Mouse (Mus musculus) testis, adult 2 months (tissue): ENCODE measurements around the gene Plscr3. TPM values are rescaled to one million over a fixed set of nuclear protein-coding genes. Genes with fewer than 3 reads are reported as not detected.

ENCODE experiments used
- H3K27ac ChIP-seq: fragments of 200-500 bp; 2 replicates; pipeline ENCODE4 v1.5.1; 2012; ENCODE audit warnings: low read depth, low read length; ENCODE audit not compliant: control insufficient read depth, insufficient read depth
- H3K27me3 ChIP-seq: fragments of 200-500 bp; 2 replicates; pipeline ENCODE4 v1.6.1; 2012; ENCODE audit warnings: mild to moderate bottlenecking, low read length, moderate library complexity; ENCODE audit not compliant: control insufficient read depth, insufficient read depth
- H3K36me3 ChIP-seq: fragments of 200-500 bp; 2 replicates; pipeline ENCODE4 v1.6.1; 2012; ENCODE audit warnings: mild to moderate bottlenecking, low read length; ENCODE audit not compliant: control insufficient read depth, insufficient read depth
- H3K4me1 ChIP-seq: fragments of 200-500 bp; 2 replicates; pipeline ENCODE4 v1.6.1; 2012; ENCODE audit warnings: low read length; ENCODE audit not compliant: control insufficient read depth, insufficient read depth
- H3K4me3 ChIP-seq: fragments of 200-500 bp; 2 replicates; pipeline ENCODE4 v1.5.1; 2012; ENCODE audit warnings: low read depth, mild to moderate bottlenecking, low read length, moderate library complexity, mixed read lengths; ENCODE audit not compliant: control insufficient read depth
- CTCF ChIP-seq: fragments of 200-500 bp; IDR thresholded peaks from 2 replicates; pipeline ENCODE4 v1.5.1; 2012; ENCODE audit warnings: low read depth, mild to moderate bottlenecking, inconsistent platforms, low read length, moderate library complexity; ENCODE audit not compliant: control insufficient read depth, insufficient read depth, insufficient replicate concordance
- POLR2A ChIP-seq: fragments of 200-500 bp; IDR thresholded peaks from 2 replicates; pipeline ENCODE4 v1.6.1; 2012; ENCODE audit warnings: low read depth, mild to moderate bottlenecking, inconsistent platforms, low read length, moderate library complexity; ENCODE audit not compliant: control insufficient read depth
- polyA plus RNA-seq: library from polyadenylated mRNA; depleted of rRNA; stranded (reverse); fragments of >200 nt; gene quantifications from 2 replicates; pipeline ENCODE4 v1.2.3, GENCODE M21; 2012

The Plscr3 gene
- polyA plus RNA-seq, 1 experiment, result 6.5 TPM

- H3K4me1 ChIP-seq, result peaks cover 7% of the 10 kb centered on the region
- H3K4me3 ChIP-seq, result no peak overlapping the region
- TF ChIP-seq CTCF, result no peak
- no peaks in the 10 kb centered on the region for H3K36me3 ChIP-seq
- H3K27ac ChIP-seq, result no peak overlapping the region
- no peaks in the 10 kb centered on the region for H3K27me3 ChIP-seq
Measured at GRCm38 (mm10) chr11:69871822-69872221, 25.6 kb downstream of the Plscr3 start.

DNA sequence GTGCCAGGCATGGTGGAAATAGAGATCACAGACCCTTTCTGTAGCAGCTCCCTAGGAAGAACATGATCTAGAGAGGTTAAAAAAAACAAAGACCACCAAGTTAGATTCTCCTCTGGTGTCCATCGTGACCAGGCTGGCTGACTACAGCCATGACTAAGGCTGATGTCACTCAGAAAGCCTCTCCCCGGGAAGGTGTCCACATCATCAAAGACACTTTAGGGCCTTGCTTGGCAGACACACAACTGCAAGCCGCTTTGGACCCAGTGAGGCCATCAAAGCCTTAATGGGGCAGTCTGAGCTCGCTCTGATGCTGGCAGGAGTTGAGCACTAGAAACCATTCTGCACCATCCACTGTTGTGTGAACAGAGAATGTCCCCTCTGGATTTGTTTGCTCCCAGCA, 26.3 kb downstream of the Plscr3 start:
- Histone ChIP-seq H3K27me3 (no peaks in the 10 kb centered on the region), H3K4me1 (peaks cover 10% of the 10 kb centered on the region), H3K27ac (no peak overlapping the region), H3K36me3 (no peaks in the 10 kb centered on the region), H3K4me3 (no peak overlapping the region)
- TF ChIP-seq POLR2A, result no peak
- no peak for TF ChIP-seq CTCF

DNA sequence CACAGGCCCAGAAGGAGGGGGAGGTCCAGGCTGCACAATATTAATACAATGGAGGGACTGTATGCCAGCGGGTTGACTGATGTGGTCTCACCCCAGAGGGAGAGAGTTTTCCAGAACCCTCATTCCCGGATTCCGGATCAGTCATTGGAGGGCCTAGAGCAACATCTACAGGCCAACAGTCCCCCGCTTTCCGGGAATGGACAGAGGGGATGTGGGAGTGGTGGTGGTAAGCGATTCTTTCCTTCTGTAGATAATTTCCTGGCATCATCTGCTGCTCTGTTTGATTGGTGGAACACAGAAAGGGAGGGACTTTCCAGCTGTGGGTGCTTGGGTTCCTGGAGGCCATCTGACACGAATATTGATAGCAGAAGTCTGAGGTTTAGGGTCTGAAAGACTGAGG, 30.0 kb downstream of the Plscr3 start:
- H3K27me3 ChIP-seq, result no peaks in the 10 kb centered on the region
- peaks cover 26% of the 10 kb centered on the region for H3K4me1 ChIP-seq
- no peaks in the 10 kb centered on the region for H3K36me3 ChIP-seq
- TF ChIP-seq CTCF (no peak), POLR2A (no peak)
- peak overlapping the region; percentile 81 for H3K4me3 ChIP-seq
- no peak overlapping the region for H3K27ac ChIP-seq

GRCm38 (mm10) chr11:69876867-69877266, 30.7 kb downstream of the Plscr3 start:
- H3K27ac ChIP-seq, result no peak overlapping the region
- peak overlapping the region; percentile 81 for H3K4me3 ChIP-seq
- peak; percentile 94 for TF ChIP-seq CTCF
- TF ChIP-seq POLR2A, result no peak
- H3K27me3 ChIP-seq, result no peaks in the 10 kb centered on the region
- H3K4me1 ChIP-seq, result peaks cover 32% of the 10 kb centered on the region
- H3K36me3 ChIP-seq, result no peaks in the 10 kb centered on the region

GRCm38 (mm10) chr11:69877878-69878277, 31.7 kb downstream of the Plscr3 start, which contains the start of gene Tmem95:
Gene Tmem95 (minus strand): TSS chr11:69878018.
- no peak within 1 kb of the TSS for H3K27ac ChIP-seq
- H3K4me3 ChIP-seq, result peak within 1 kb of the TSS; percentile 81
- H3K27me3 ChIP-seq, result no peaks in the 10 kb centered on the region
- H3K36me3 ChIP-seq, result no peaks in the 10 kb centered on the region
- H3K4me1 ChIP-seq, result peaks cover 35% of the 10 kb centered on the region
- TF ChIP-seq POLR2A, result 0 out of 2 replicates have a peak, but pooled peaks have one; percentile 35
- TF ChIP-seq CTCF, result no peak

DNA sequence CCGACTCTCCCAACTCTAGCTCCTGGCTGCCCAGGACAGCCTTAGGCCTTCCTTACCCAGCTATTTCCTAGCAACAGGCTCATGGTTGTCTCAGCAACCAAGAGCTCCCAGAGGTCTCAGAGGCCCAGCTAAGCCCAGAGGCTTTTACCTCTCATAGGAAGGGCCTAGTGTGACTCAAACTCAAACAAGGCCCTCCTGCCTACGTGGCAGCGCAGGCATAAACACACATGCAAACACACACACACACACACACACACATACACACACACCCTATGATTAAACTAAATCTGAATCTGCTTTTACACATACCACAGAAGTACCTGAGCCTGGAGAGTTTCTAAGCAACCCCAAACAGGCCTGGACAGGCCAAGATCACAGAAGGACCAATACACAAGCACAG, 32.2 kb downstream of the Plscr3 start:
- Histone ChIP-seq H3K36me3 (no peaks in the 10 kb centered on the region), H3K27ac (no peak overlapping the region), H3K4me3 (peak overlapping the region; percentile 81; the same call in 1 of the 2 replicates), H3K4me1 (peaks cover 35% of the 10 kb centered on the region), H3K27me3 (no peaks in the 10 kb centered on the region)
- no peak for TF ChIP-seq CTCF
- TF ChIP-seq POLR2A, result no peak

DNA sequence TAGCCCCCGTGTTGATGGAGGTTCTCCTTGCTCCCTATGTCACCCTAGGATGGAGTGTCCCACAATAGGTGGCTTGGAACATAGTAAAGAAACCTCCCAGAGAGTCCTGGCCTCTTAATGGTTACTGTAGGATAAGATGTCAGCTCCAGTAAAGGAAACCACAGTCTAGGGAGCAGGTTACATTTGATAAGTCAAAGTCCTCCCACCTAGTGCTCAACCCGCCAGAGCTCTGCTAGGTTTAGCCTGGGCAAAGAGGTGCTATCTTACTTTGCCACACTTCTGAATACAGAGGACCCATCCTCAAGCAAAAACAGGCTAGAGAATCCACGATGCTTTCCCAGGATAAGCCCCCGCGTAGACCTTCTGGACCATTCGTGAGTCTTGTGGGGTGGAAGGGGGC, 32.8 kb downstream of the Plscr3 start:
- Histone ChIP-seq H3K4me3 (no peak overlapping the region), H3K4me1 (peaks cover 35% of the 10 kb centered on the region), H3K27ac (no peak overlapping the region), H3K36me3 (no peaks in the 10 kb centered on the region), H3K27me3 (no peaks in the 10 kb centered on the region)
- TF ChIP-seq POLR2A, result no peak
- TF ChIP-seq CTCF, result no peak

DNA sequence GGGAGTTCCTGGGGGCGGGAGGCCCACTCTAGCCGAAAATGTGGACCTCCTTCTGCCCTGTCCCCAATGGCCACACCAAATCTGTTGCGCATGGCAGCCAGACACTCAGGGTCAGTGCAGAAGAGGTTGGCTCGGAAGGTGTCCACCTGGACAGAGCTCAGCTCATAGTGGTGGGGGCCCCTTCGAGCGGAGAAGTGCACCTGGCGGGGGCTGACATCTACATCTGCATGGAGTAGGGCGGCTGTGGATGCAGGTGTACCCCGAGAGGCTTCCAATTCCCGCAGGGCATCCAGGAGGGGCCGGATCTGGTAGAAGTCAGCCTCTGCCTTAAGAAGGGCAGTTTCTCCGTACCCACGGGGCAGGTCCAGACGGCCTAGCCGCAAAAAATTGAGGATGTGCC, 33.5 kb downstream of the Plscr3 start:
- no peak for TF ChIP-seq POLR2A
- no peak for TF ChIP-seq CTCF
- H3K36me3 ChIP-seq, result no peaks in the 10 kb centered on the region
- H3K27me3 ChIP-seq, result no peaks in the 10 kb centered on the region
- H3K4me1 ChIP-seq, result peaks cover 37% of the 10 kb centered on the region
- no peak overlapping the region for H3K27ac ChIP-seq
- H3K4me3 ChIP-seq, result peak overlapping the region; percentile 25
